Mouse (Mus musculus) cortical plate, adult 2 months (tissue): ENCODE measurements around the gene Klhl21.

Experiments
- CTCF ChIP-seq: fragments of 200-500 bp; IDR thresholded peaks from 2 replicates; pipeline ENCODE4 v1.5.1; 2011; ENCODE audit warnings: mild to moderate bottlenecking, control low read depth, low read length; ENCODE audit not compliant: insufficient read depth; ENCODE audit errors: extremely low read depth
- POLR2A ChIP-seq: fragments of 200-500 bp; IDR thresholded peaks from 2 replicates; pipeline ENCODE4 v1.6.1; 2011; ENCODE audit warnings: mild to moderate bottlenecking, low read length, control low read depth; ENCODE audit not compliant: insufficient read depth; ENCODE audit errors: extremely low read depth

- no peak for TF ChIP-seq CTCF
- TF ChIP-seq POLR2A, result no peak
These were observed 1.6 kb downstream of the Klhl21 start for GRCm38 (mm10) chr4:152010091-152010706.
